Mouse (Mus musculus): ENCODE results near the gene Snrpg.

- TF ChIP-seq CTCF (IDR thresholded peaks at IDR 0.05; ENCODE audit: borderline replicate concordance, insufficient read depth, low read depth, low read length), result no peak
- no peak for TF ChIP-seq POLR2A (IDR thresholded peaks at IDR 0.05; ENCODE audit: borderline replicate concordance, insufficient read depth, low read length)
Measured at GRCm38 (mm10) chr6:86426358-86426757, 55.3 kb downstream of the Snrpg start, which contains the start of gene Gm44790.
